Mouse (Mus musculus): ENCODE measurements at regions not wholly inside any gene's neighbourhood (a gene's known extent, or its start where the extent isn't known, plus 50 kb on each side); places are given as distances from the start of the nearest gene placed in this dataset.
"Not testable (repeated sequence)": the region's sequence is repeated elsewhere in the genome, so short reads cannot be mapped to it uniquely, and the experiment has no call there.

GRCm38 (mm10) chr6:9498921-9499320, 550.7 kb downstream of the Nxph1 start:
- peak; percentile 6 for DNase-seq (ENCODE audit: low read depth, low spot score)

DNA sequence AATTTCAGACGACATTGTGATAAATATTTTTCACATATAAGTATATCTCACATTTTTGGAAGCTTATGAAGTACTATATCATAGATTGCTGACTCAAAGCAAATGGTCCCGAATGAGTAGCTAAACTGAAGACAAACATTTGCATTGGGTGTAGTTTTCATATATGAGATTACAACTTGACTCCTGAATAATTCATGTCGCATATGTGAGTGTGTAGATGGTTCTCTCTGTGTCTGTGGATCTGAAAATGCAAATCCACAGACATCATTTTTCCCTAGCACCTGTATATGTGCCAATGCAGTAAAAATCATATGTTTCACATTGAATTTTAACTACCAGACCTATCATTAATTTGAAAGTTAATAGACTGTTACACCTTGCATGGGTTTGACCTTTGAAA, 586.2 kb downstream of the Nxph1 start:
- no peak for DNase-seq (ENCODE audit: low read depth, low spot score)

DNA sequence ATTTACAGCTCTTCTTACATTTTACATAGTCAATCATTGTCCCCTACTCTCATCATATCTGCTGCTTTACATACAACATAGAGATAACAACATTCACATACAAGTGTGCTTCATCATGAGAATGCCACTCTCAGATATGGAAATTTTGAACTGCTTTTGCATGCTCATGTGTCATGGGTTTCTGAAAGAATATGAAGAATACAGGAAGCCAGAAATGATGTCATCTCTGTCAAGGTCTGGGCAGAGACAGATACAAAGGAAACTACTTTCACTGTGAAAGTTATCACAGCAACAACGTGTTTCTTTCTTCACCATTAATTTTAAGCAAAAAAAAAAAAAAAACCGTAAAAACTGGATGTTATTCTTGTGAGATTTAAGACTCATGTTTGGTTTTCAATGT, 590.5 kb downstream of the Nxph1 start:
- no peak for DNase-seq (ENCODE audit: low read depth, low spot score)

DNA sequence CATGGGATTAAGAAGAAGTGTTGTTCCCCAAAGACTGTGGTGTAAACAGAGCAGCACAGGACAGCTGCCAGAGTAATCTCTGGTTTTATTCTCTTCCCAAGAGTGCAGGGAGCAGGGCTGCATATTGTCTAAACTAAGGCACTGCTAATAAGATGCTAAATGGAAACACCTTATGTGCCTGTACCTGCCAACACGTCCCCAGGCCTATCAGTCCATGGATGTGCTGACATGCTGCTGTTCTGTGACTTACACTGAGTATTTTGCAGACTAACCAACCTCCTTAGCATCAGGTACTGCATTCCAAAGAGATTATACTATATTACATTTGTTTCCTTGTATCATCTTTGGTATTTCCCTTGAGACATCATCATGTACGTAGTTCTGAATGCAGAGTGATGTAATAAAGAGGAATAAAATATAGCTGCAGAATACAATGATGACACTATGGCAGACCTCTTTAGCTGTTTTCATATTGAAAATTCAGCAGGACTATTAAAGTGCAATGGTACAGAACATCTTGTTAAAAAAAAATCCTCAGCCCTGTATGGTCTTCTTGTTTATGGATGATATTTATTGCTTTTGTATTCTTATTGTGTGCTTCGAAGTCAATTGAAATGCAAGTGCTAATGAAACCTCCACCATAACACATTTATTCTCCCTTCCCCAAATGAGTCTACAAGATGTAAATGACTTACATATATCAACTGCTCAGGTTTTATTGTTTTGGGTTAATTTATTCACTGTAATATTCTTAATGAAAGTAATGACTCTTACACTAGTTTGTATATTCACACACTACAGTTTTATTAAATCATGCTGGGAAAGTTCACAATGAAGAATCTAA, 602.1 kb downstream of the Nxph1 start:
- DNase-seq (ENCODE audit: low read depth, low spot score), result no peak

- DNase-seq (ENCODE audit: low read depth, low spot score), result no peak
Measured at GRCm38 (mm10) chr6:9563290-9564044, 615.2 kb downstream of the Nxph1 start.

DNA sequence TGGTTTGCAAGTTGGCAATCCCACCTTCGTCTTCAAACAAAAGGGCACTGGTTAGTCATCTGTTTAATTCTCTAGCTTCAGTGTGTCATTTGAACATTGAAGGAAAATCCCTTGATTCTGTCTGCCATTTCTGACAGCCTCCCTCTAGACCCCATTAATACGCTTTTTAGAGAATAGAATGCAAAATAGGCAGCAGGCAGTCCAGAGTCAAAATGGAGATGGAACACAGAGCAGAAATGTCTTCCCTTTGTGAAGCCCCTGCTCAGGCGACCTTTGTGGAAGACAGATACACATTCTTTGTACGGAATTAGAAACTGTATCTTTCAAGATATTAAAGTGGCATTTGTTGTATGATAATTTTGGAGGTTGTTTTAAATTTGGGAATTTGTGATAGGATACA, 623.6 kb downstream of the Nxph1 start:
- no peak for DNase-seq (ENCODE audit: low read depth, low spot score)

DNA sequence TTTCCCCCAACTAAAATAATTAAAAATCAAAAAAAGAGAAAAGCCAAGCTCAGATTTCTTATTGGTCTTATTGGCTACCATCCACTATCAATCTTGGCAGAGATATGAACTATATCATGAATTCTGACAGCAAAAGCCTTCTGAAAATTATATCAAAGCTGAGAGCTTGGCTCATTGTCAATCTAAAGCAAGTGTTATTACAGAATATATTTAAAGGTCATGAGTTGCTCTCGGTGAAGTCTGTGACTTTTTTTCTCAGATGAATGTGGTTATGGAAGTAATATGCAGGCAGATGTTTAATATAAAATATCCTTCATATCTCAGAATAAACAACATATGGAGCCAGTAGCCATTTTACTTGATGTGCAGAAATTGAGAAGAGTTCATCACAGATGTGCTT, 645.2 kb downstream of the Nxph1 start:
- no peak for DNase-seq (ENCODE audit: low read depth, low spot score)

GRCm38 (mm10) chr6:9599418-9599817, 651.2 kb downstream of the Nxph1 start:
- no peak for DNase-seq (ENCODE audit: low read depth, low spot score)

DNA sequence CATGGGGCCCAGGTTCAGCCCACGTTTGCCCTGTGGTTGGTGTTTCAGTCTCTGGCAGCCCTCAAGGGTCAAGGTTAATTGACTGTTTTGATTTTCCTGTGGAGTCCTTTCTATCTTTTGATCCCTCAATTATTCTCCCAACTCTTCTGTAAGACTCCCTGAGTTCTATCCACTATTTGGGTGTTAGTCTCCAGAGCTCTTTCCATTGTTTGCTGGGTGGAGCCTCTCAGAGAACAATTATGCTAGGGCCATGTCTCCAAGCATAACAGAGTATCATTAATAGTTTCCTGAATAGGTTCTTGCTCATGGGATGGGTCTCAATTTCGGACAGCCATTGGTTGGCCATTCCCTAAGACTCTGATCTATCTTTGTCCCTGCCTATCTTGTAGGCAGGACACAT, 685.7 kb downstream of the Nxph1 start:
- DNase-seq (ENCODE audit: low read depth, low spot score), result no peak

DNA sequence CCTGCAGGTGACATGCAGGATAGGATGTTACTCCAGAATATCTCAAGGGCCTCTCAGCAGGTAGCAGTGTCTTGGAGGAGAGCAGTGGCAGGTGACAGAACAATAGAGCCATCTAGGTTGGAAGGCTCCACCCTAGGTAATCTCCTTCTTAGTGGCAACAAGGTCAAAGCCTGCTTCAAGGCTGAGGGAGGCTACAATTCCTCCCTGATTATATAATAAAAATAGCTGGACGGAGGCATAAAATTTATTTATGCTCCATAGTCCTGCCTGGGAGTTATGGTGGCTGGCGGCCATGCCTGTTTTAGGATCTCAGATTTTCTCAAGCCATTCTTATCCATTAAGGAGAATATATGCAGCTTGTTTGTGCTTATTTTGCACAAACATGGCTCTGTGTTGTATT, 695.2 kb downstream of the Nxph1 start:
- DNase-seq (ENCODE audit: low read depth, low spot score), result not testable (repeated sequence)

DNA sequence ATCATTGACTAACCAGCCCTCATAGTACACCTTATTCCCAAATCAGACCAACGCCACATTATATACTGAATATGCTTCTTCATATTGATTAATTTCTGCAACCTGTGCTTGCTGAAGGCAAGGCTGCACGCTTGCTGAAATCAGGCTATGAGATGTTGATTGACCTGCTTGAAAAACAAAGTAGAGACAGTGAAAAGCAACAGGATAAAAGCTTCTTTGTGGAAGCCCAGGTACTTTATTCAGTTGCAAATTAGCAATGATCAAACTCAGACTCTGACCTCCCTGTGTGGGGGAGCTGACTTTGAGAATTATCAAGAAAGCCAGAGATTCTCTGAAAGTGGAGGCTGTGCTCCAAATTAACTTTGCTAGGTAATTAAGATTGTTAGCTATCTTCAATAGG, 695.7 kb downstream of the Nxph1 start:
- not testable (repeated sequence) for DNase-seq (ENCODE audit: low read depth, low spot score)

DNA sequence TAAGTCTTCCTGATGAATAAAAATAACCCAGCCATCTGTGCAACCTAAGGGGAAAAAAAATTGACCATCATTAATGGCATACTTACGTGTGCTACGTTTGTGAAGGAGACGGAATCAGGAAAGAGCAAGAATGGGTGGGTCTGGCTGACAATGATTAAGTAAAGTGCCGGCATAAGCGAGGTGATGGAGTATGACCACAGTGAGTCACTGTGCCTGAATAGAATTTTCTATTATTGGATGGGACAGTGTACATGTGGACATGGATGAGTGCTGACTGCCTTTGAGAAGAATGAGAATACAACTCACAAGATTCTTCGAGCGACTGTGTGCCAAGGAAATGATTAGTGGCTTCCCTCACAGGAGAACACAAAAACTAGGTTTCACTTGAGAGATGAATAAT, 711.4 kb downstream of the Nxph1 start:
- no peak for DNase-seq (ENCODE audit: low read depth, low spot score)

DNA sequence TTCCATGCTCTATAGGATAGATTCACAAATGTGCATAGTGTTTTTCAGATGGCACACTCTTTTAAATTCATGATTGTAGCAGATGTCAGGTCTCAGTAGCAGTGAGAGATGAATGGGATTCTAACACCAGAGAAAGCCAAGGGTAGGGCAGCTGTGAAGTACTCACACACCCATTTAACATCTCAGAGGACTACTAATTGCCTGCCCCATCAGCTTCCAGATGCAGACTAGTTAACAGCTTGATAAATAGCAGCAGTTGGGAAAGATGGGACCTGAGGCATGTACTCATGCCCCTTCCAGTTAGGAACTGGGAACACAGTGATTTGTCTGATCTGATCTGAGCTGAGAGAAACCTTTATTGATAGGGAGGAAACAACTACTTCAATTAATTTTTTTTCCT, 737.0 kb downstream of the Nxph1 start:
- DNase-seq (ENCODE audit: low read depth, low spot score), result no peak

GRCm38 (mm10) chr6:9693714-9694113, 745.5 kb downstream of the Nxph1 start:
- no peak for DNase-seq (ENCODE audit: low read depth, low spot score)

- DNase-seq (ENCODE audit: low read depth, low spot score), result no peak
Measured at GRCm38 (mm10) chr6:9697698-9698097, 749.5 kb downstream of the Nxph1 start.

DNA sequence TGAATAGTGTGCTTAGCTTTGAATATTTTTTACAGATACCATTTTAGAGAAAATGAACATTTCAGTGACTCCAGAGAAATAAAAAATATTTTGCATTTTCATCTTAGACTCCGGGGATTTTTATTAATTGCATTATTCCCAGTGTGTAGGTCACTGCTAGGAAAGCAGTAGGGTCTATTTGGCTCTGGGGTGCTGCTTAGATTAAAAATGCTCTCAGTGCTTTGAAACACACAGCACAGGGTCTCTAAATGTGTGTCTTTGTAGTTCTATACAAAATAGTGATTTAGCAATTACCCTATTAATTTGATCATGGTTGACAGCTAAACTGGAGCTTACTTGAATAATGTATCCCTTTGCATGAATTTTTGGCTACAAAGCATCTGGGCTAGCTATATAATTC, 750.0 kb downstream of the Nxph1 start:
- DNase-seq (ENCODE audit: low read depth, low spot score), result no peak
